Mouse (Mus musculus): ENCODE data around the gene Slc6a21. TPM values are rescaled to one million over a fixed set of nuclear protein-coding genes. Genes with fewer than 3 reads are reported as not detected.

The Slc6a21 gene
- polyA plus RNA-seq, 1 experiment: not detected

- Histone ChIP-seq H3ac (ENCODE audit: control insufficient read depth, insufficient read length) (no peak overlapping the region), H3K4me2 (ENCODE audit: low read depth) (peak overlapping the region; percentile 100), H3K27me3 (ENCODE audit: control insufficient read depth, insufficient read depth, insufficient read length) (no peaks in the 10 kb centered on the region), H3K36me3 (ENCODE audit: control insufficient read depth, insufficient read depth) (no peaks in the 10 kb centered on the region), H3K4me3 (peak overlapping the region; percentile 36), H3K79me2 (ENCODE audit: control insufficient read depth, insufficient read depth) (no peaks in the 10 kb centered on the region)
- TF ChIP-seq TCF12 (IDR thresholded peaks at IDR 0.05; ENCODE audit: insufficient read depth, poor library complexity, severe bottlenecking) (no peak), CEBPB (IDR thresholded peaks at IDR 0.05; ENCODE audit: insufficient read depth, poor library complexity, severe bottlenecking) (no peak), POLR2A (IDR thresholded peaks at IDR 0.05; ENCODE audit: insufficient read length, low read depth) (no peak), REST (IDR thresholded peaks at IDR 0.05; ENCODE audit: insufficient read depth, insufficient read length) (no peak), USF1 (IDR thresholded peaks at IDR 0.05; ENCODE audit: low read depth) (no peak), MYOD1 (IDR thresholded peaks at IDR 0.05; ENCODE audit: control insufficient read depth in 1 of 3, insufficient read length in 2 of 3, low read depth in 2 of 3) (no peak), E2F4 (IDR thresholded peaks at IDR 0.05; ENCODE audit: insufficient read depth) (no peak), MYOG (IDR thresholded peaks at IDR 0.05; ENCODE audit: control insufficient read depth in 1 of 3, insufficient read depth in 1 of 3, insufficient read length in 2 of 3, low read depth in 2 of 3) (no peak), MAX (IDR thresholded peaks at IDR 0.05; ENCODE audit: low read depth) (no peak), POLR2AphosphoS2 (IDR thresholded peaks at IDR 0.05; ENCODE audit: insufficient read length, low read depth) (no peak), SRF (IDR thresholded peaks at IDR 0.05; ENCODE audit: control insufficient read depth, insufficient read length, low read depth) (no peak), TCF3 (IDR thresholded peaks at IDR 0.05; ENCODE audit: insufficient read length, low read depth) (no peak)
Observed at GRCm38 (mm10) chr7:45336319-45336718, 59.0 kb downstream of the Slc6a21 start.

- Histone ChIP-seq H3K4me3 (peak overlapping the region; percentile 36), H3K36me3 (ENCODE audit: control insufficient read depth, insufficient read depth) (no peaks in the 10 kb centered on the region), H3K27me3 (ENCODE audit: control insufficient read depth, insufficient read depth, insufficient read length) (no peaks in the 10 kb centered on the region), H3ac (ENCODE audit: control insufficient read depth, insufficient read length) (no peak overlapping the region), H3K4me2 (ENCODE audit: low read depth) (peak overlapping the region; percentile 100), H3K79me2 (ENCODE audit: control insufficient read depth, insufficient read depth) (no peaks in the 10 kb centered on the region)
- no peak for TF ChIP-seq TCF12 (IDR thresholded peaks at IDR 0.05; ENCODE audit: insufficient read depth, poor library complexity, severe bottlenecking)
- no peak for TF ChIP-seq POLR2AphosphoS2 (IDR thresholded peaks at IDR 0.05; ENCODE audit: insufficient read length, low read depth)
- no peak for TF ChIP-seq USF1 (IDR thresholded peaks at IDR 0.05; ENCODE audit: low read depth)
- TF ChIP-seq TCF3 (IDR thresholded peaks at IDR 0.05; ENCODE audit: insufficient read length, low read depth): no peak
- no peak for TF ChIP-seq POLR2A (IDR thresholded peaks at IDR 0.05; ENCODE audit: insufficient read length, low read depth)
- no peak for TF ChIP-seq MYOG (IDR thresholded peaks at IDR 0.05; ENCODE audit: control insufficient read depth in 1 of 3, insufficient read depth in 1 of 3, insufficient read length in 2 of 3, low read depth in 2 of 3)
- TF ChIP-seq CEBPB (IDR thresholded peaks at IDR 0.05; ENCODE audit: insufficient read depth, poor library complexity, severe bottlenecking): no peak
- no peak for TF ChIP-seq E2F4 (IDR thresholded peaks at IDR 0.05; ENCODE audit: insufficient read depth)
- TF ChIP-seq MAX (IDR thresholded peaks at IDR 0.05; ENCODE audit: low read depth): no peak
- no peak for TF ChIP-seq REST (IDR thresholded peaks at IDR 0.05; ENCODE audit: insufficient read depth, insufficient read length)
Observed at GRCm38 (mm10) chr7:45337469-45337868, 60.2 kb downstream of the Slc6a21 start.

GRCm38 (mm10) chr7:45338161-45338911 is 61.0 kb downstream of the Slc6a21 start:
- Histone ChIP-seq H3K4me3 (peak overlapping the region; percentile 36), H3K79me2 (ENCODE audit: control insufficient read depth, insufficient read depth) (no peaks in the 10 kb centered on the region)
- TF ChIP-seq POLR2A (IDR thresholded peaks at IDR 0.05; ENCODE audit: insufficient read length, low read depth): peak; percentile 44
- TF ChIP-seq MYOD1 (IDR thresholded peaks at IDR 0.05; ENCODE audit: control insufficient read depth in 1 of 3, insufficient read length in 2 of 3, low read depth in 2 of 3): no peak
- TF ChIP-seq POLR2AphosphoS2 (IDR thresholded peaks at IDR 0.05; ENCODE audit: insufficient read length, low read depth): peak; percentile 40
- peak; percentile 53 for TF ChIP-seq USF1 (IDR thresholded peaks at IDR 0.05; ENCODE audit: low read depth)

More at GRCm38 (mm10) chr7:45338161-45338911, 61.0 kb downstream of the Slc6a21 start:
- Histone ChIP-seq H3K36me3 (ENCODE audit: control insufficient read depth, insufficient read depth) (no peaks in the 10 kb centered on the region), H3ac (ENCODE audit: control insufficient read depth, insufficient read length) (peak overlapping the region; percentile 3), H3K4me2 (ENCODE audit: low read depth) (peak overlapping the region; percentile 100), H3K27me3 (ENCODE audit: control insufficient read depth, insufficient read depth, insufficient read length) (no peaks in the 10 kb centered on the region)

Other genes starting within 250 kb of the Slc6a21 start
- 10.2 TPM for gene Prr12, start 224.6 kb upstream of the Slc6a21 start, polyA plus RNA-seq (2012; fragmentation: generic; extraction: Trizol)
- 66.1 TPM for gene Nosip, start 215.1 kb upstream of the Slc6a21 start, polyA plus RNA-seq (2012; fragmentation: generic; extraction: Trizol)
- 12.9 TPM for gene Prrg2, start 214.8 kb upstream of the Slc6a21 start, polyA plus RNA-seq (2012; fragmentation: generic; extraction: Trizol)
- gene Rcn3, start 185.3 kb upstream of the Slc6a21 start, polyA plus RNA-seq (2012; fragmentation: generic; extraction: Trizol): 123 TPM
- gene Fcgrt, start 173.7 kb upstream of the Slc6a21 start, polyA plus RNA-seq (2012; fragmentation: generic; extraction: Trizol): 67.2 TPM
- 2,217 TPM for gene Rps11, start 153.1 kb upstream of the Slc6a21 start, polyA plus RNA-seq (2012; fragmentation: generic; extraction: Trizol)
- 6,110 TPM for gene Rpl13a, start 148.8 kb upstream of the Slc6a21 start, polyA plus RNA-seq (2012; fragmentation: generic; extraction: Trizol)
- gene Gm45713, start 141.3 kb upstream of the Slc6a21 start, polyA plus RNA-seq (2012; fragmentation: generic; extraction: Trizol): 3.6 TPM
- 7.2 TPM for gene Flt3l, start 141.1 kb upstream of the Slc6a21 start, polyA plus RNA-seq (2012; fragmentation: generic; extraction: Trizol)
- 81.9 TPM for gene Pih1d1, start 123.2 kb upstream of the Slc6a21 start, polyA plus RNA-seq (2012; fragmentation: generic; extraction: Trizol)
- 29.0 TPM for gene Aldh16a1, start 122.9 kb upstream of the Slc6a21 start, polyA plus RNA-seq (2012; fragmentation: generic; extraction: Trizol)
- 3.6 TPM for gene Slc17a7, start 113.6 kb upstream of the Slc6a21 start, polyA plus RNA-seq (2012; fragmentation: generic; extraction: Trizol)
- 0.04 TPM for gene Gfy, start 97.9 kb upstream of the Slc6a21 start, polyA plus RNA-seq (2012; fragmentation: generic; extraction: Trizol)
- not detected for gene Pth2, start 96.5 kb upstream of the Slc6a21 start, polyA plus RNA-seq (2012; fragmentation: generic; extraction: Trizol)
- gene Ccdc155, start 72.6 kb upstream of the Slc6a21 start, polyA plus RNA-seq (2012; fragmentation: generic; extraction: Trizol): 2.2 TPM
- gene Dkkl1, start 65.4 kb upstream of the Slc6a21 start, polyA plus RNA-seq (2012; fragmentation: generic; extraction: Trizol): 0.08 TPM
- gene Tead2, start 61.8 kb upstream of the Slc6a21 start, polyA plus RNA-seq (2012; fragmentation: generic; extraction: Trizol): 93.3 TPM
- 0.18 TPM for gene Cd37, start 38.4 kb upstream of the Slc6a21 start, polyA plus RNA-seq (2012; fragmentation: generic; extraction: Trizol)
- gene Slc6a16, start 36.4 kb upstream of the Slc6a21 start, polyA plus RNA-seq (2012; fragmentation: generic; extraction: Trizol): not detected
- gene Trpm4, start 56.3 kb downstream of the Slc6a21 start, polyA plus RNA-seq (2012; fragmentation: generic; extraction: Trizol): 27.3 TPM
- 173 TPM for gene Hrc, start 57.8 kb downstream of the Slc6a21 start, polyA plus RNA-seq (2012; fragmentation: generic; extraction: Trizol)
- 6.6 TPM for gene Ppfia3, start 89.5 kb downstream of the Slc6a21 start, polyA plus RNA-seq (2012; fragmentation: generic; extraction: Trizol)
- gene Lin7b, start 93.1 kb downstream of the Slc6a21 start, polyA plus RNA-seq (2012; fragmentation: generic; extraction: Trizol): 2.4 TPM
- 189 TPM for gene Snrnp70, start 118.2 kb downstream of the Slc6a21 start, polyA plus RNA-seq (2012; fragmentation: generic; extraction: Trizol)
- 0.65 TPM for gene Kcna7, start 128.1 kb downstream of the Slc6a21 start, polyA plus RNA-seq (2012; fragmentation: generic; extraction: Trizol)
- 1.9 TPM for gene Ntf5, start 136.2 kb downstream of the Slc6a21 start, polyA plus RNA-seq (2012; fragmentation: generic; extraction: Trizol)
- 0.07 TPM for gene Lhb, start 143.3 kb downstream of the Slc6a21 start, polyA plus RNA-seq (2012; fragmentation: generic; extraction: Trizol)
- 125 TPM for gene Gys1, start 157.3 kb downstream of the Slc6a21 start, polyA plus RNA-seq (2012; fragmentation: generic; extraction: Trizol)
- gene Ruvbl2, start 160.6 kb downstream of the Slc6a21 start, polyA plus RNA-seq (2012; fragmentation: generic; extraction: Trizol): 118 TPM
- gene Ftl1, start 182.4 kb downstream of the Slc6a21 start, polyA plus RNA-seq (2012; fragmentation: generic; extraction: Trizol): 2,413 TPM
- 249 TPM for gene Bax, start 189.4 kb downstream of the Slc6a21 start, polyA plus RNA-seq (2012; fragmentation: generic; extraction: Trizol)
- gene Tulp2, start 204.4 kb downstream of the Slc6a21 start, polyA plus RNA-seq (2012; fragmentation: generic; extraction: Trizol): 0.06 TPM
- gene Gm45808, start 209.3 kb downstream of the Slc6a21 start, polyA plus RNA-seq (2012; fragmentation: generic; extraction: Trizol): not detected
- gene Dhdh, start 211.3 kb downstream of the Slc6a21 start, polyA plus RNA-seq (2012; fragmentation: generic; extraction: Trizol): 0.13 TPM
- gene Nucb1, start 232.9 kb downstream of the Slc6a21 start, polyA plus RNA-seq (2012; fragmentation: generic; extraction: Trizol): 135 TPM
- gene Ppp1r15a, start 248.8 kb downstream of the Slc6a21 start, polyA plus RNA-seq (2012; fragmentation: generic; extraction: Trizol): 306 TPM
- 2.6 TPM for gene Plekha4, start 248.8 kb downstream of the Slc6a21 start, polyA plus RNA-seq (2012; fragmentation: generic; extraction: Trizol)